Mouse (Mus musculus) adrenal gland (tissue): ENCODE measurements around the gene Dpp6.
"Not testable (repeated sequence)": the region's sequence is repeated elsewhere in the genome, so short reads cannot be mapped to it uniquely, and the experiment has no call there.

Experiments
- intact Hi-C: fragments of 180-260 bp; cut with DNase I; formaldehyde crosslinking; loops from one replicate; pipeline ENCODE4 v1.15.1; 2025

Dpp6 gene

DNA sequence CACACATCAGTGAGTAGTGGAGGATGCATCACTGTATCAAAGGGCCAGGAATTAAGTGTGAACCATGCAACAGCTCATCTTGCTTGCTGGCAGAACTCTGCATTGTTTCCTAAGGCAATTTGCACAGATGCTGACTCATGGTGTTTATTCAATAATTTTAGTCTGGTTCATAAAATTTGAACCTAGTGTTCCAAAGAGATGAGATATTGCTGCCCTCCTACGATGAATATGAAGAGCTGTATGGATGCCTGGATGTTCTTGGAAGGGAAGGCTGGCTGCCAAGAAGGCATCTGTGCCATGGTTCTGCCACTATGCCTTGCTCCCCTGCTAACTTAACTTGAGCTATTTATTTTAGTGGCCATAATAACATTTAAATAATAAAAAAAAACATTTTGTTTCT, 640.0 kb downstream of the Dpp6 start:
- intact Hi-C loops = no loop called here

GRCm38 (mm10) chr5:27457686-27458085, 640.7 kb downstream of the Dpp6 start:
- intact Hi-C loops = no loop called here

- intact Hi-C loops = no loop called here
Measured at GRCm38 (mm10) chr5:27474964-27475465, 658.0 kb downstream of the Dpp6 start.

GRCm38 (mm10) chr5:27481706-27482105, 664.7 kb downstream of the Dpp6 start:
- intact Hi-C loops = no loop called here

- intact Hi-C loops = no loop called here
Measured at GRCm38 (mm10) chr5:27486138-27486537, 669.1 kb downstream of the Dpp6 start.

DNA sequence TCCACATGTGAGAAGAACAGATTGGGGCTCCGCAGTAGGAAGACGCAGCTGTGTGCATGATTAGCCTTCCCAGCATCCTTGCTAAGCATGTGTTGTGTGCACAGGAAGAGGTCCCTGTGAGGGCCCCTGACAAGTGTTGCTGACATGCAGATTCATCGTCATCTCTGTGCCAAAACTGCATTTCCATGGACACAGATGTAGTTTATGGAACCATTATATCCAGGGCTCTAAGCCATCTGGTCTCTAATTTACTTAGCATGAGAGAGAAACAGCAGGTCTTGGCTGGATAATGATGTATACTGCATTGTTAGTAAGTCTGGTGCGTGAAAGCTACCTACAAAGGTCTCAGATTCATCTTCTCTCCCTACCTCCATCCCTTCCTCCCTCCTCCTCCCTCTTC, 673.9 kb downstream of the Dpp6 start:
- intact Hi-C loops = no loop called here

DNA sequence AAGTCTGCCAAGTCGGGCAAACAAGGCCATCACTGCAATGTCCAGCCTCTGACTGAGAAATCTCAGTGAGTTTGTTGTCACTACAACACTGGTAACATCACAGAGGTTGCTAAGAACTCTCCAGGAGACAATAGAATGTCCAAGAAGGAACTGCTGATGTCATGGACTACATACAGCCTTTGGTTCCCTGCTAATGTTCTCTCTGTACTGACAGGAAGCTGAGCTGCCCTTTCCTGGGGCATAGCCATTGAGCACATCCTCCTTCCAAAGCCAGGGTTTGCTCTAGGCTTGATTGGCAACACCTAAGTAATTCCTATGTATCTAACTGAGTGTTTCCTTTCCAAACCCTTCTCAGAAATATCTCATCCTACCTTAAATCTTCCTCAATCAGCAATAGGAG, 684.3 kb downstream of the Dpp6 start, which contains the start of gene Speer4b:
TSS of gene Speer4b (minus strand) at position 101 of the 400 bp plus-strand sequence.
- intact Hi-C loops = not testable (repeated sequence)

GRCm38 (mm10) chr5:27518716-27519115, 701.7 kb downstream of the Dpp6 start:
- intact Hi-C loops = no loop called here

GRCm38 (mm10) chr5:27526906-27527305, 709.9 kb downstream of the Dpp6 start:
- intact Hi-C loops = no loop called here

GRCm38 (mm10) chr5:27544816-27545270, 727.8 kb downstream of the Dpp6 start:
- intact Hi-C loops = loop anchor here (2.0 to 10.0 kb wide), 2 partner anchors 120 to 468 kb away; no protein-coding TSS in a partner anchor

DNA sequence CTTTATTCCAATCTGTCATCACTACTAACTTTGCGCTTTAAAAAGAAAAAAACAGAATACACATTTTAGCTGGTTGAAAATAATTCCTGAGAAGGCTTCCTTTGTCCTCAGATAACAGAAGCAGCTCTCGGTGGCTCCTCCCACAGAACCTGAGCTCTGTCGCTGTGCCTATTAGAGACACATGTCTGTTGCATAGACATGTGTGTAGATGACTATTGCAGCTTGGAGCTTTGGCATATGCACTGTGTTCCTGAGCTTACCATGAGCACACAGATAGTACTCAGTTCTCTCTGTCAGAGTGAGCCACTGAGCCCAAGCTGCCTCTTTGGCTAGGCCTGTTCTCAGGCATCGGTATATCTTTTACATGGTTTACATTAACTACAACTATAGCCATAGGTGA, 732.3 kb downstream of the Dpp6 start:
- intact Hi-C loops = loop anchor here (10.0 kb wide), 1 partner anchor 124 kb away; no protein-coding TSS in a partner anchor

GRCm38 (mm10) chr5:27565700-27566099, 748.7 kb downstream of the Dpp6 start:
- intact Hi-C loops = no loop called here

DNA sequence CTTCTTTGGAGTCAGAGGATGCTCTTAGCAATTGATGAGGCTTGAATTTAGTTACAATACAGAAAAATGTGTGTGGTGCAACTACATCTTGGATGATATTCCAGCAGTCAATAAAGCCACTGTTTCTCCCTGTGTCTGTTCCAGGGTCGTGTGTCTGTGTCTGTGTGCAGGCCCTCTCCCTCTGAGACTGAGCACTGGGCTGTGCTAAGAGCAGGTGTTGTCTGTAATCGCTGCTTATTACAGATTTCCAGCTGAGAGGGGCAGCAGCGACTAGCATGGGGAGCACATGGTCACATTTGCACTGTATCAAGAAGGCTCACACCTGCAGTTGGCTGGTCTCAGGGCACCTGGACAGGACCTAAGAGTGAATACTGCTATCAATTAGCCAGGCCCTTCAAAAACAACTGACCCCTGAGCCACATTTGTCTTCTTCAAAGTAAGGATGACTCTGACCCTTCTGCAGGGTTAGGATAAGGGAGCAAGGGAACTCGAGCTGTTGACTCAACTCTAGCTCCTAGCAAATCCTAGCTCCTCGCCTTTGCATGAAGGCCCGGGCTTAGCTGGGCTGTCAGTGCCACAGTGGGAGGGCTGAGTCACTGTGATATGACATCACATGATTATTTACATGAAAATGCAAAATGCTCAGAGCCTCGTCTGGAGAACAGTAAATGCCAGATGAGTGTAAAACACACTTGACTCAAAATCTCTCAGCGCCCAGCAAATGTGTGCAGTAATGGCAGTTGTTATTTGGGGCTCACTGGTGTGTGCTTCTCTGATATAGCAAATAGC, 771.2 kb downstream of the Dpp6 start:
- intact Hi-C loops = no loop called here

- intact Hi-C loops = no loop called here
Measured at GRCm38 (mm10) chr5:27604132-27604531, 787.1 kb downstream of the Dpp6 start.

GRCm38 (mm10) chr5:27615769-27616168, 798.8 kb downstream of the Dpp6 start:
- intact Hi-C loops = loop anchor here (5.0 kb wide), 1 partner anchor 538 kb away; no protein-coding TSS in a partner anchor

GRCm38 (mm10) chr5:27621811-27622210, 804.8 kb downstream of the Dpp6 start:
- intact Hi-C loops = no loop called here

- intact Hi-C loops = no loop called here
Measured at GRCm38 (mm10) chr5:27623876-27624275, 806.9 kb downstream of the Dpp6 start.

GRCm38 (mm10) chr5:27632151-27632550, 815.1 kb downstream of the Dpp6 start:
- intact Hi-C loops = no loop called here

GRCm38 (mm10) chr5:27635941-27636340, 818.9 kb downstream of the Dpp6 start:
- intact Hi-C loops = no loop called here

- intact Hi-C loops = no loop called here
Measured at GRCm38 (mm10) chr5:27641876-27642275, 824.9 kb downstream of the Dpp6 start.

DNA sequence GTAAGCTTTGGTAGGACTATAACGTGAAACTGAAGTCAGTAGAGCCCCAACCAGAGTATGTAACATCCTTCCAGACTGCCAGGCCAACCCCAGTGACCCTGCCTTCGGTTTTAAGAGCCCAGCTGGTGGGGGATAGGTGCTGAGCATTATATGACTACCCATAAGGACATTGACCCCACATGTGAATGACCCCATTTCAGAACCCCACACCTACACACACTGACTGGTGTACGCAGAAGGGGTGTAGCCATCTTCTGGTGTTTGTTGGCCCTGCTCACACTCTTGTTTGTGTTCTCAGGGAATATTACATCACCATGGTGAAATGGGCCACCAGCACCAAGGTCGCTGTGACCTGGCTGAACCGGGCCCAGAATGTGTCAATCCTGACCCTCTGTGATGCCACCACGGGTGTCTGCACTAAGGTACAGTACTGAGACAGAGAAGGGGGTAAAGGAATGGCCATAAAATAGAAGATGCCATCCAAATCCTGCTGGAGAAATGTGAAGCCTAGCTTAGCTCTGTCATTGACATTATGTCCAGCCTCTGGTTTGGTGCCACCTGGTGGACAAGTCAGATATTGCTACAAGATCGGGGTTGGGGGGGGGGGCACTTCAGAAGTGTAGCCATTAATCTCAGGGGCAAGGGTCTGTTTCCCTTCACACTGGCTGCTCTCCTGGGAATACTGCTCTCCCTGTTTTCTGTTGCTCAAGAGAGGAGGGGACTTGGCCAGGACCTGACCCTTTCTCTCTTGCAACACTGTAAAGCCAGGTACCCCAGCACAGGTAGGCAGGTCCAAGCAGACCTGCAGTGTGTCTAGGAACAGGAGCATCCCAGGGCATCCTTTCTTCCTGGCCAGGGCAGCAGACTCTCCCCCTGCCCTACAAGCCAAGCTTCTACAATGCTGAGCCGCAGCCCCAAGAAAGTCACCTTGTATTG, 835.1 kb downstream of the Dpp6 start:
- intact Hi-C loops = no loop called here

DNA sequence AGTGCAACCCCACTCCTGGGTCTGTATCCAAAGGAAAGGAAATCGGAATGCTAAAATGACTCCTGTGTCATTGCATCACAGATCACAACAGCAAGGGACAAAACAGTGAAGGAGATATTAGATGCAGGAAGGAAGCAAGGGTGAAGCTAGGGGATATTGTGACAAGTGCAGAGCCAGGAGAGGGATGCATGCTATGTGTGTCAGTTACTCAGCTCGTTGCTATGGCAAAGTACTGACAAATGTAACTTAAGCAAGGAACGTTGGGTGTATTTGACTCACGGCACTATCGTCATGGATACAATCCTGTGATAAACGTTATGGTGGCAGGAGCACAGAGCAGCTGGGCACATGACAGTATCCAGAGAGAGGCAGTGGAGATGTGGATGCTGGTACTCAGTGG, 839.1 kb downstream of the Dpp6 start:
- intact Hi-C loops = no loop called here
